Mouse (Mus musculus): ENCODE measurements around the gene Klhl29. TPM values are rescaled to one million over a fixed set of nuclear protein-coding genes. Genes with fewer than 3 reads are reported as not detected.
A peak's percentile ranks its signal among the peaks of the same experiment; 100 is the strongest.

Gene Klhl29
- total and polyA plus RNA-seq, 2 experiments from 2014 or later: 3.0 to 16.7 TPM

DNA sequence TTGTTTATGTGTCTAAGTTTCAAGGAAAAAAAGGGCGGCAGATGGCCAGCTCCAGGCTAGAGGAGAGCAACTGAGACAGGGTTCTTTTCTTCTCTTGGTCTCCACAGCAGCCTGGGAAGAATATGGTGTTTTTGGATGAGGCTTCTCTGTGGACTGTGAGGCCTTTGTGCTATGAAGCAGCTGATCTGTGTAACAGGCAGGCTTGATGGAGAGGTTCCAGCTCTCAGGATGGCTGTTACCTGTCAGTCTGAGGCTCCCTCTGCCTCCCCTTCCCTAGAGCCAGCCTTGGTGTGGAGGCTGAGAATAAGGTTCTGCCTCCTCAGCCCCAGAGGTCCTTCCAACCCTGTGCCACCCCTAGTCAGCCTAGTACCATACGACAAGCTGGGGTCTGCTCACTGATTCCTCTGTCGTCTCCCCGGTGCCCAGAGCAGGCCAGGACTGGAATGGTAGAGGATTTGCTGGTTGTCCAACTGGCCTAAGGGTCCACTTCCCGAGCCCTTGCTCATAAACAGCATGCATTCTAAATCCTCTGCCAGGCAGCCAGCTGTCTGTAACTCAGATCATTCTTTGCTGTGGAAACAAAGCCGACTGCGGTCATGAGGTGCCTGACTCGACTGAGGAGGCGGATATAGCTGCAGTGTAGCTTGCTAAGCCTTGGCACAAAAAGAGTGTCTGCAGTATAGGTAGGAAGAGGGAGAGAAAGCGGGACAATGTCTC lies 122.0 kb downstream of the Klhl29 start:
- no peak for TF ChIP-seq CTCF (IDR thresholded peaks at IDR 0.05; ENCODE audit: low read depth)
- no peak overlapping the region for H3K4me3 ChIP-seq (ENCODE audit: low read length)
- 31% methylated on average over 10 of the region's 10 CpGs for WGBS
- no peak overlapping the region for H3K4me2 ChIP-seq (ENCODE audit: low read depth, low read length)
- H3K9me3 ChIP-seq (ENCODE audit: low read length): no peaks in the 10 kb centered on the region
- H3K4me1 ChIP-seq (ENCODE audit: insufficient read depth, low read length): peaks cover 29% of the 10 kb centered on the region; the same call in 1 of the 2 replicates
- no peak overlapping the region for H3K9ac ChIP-seq (replicated peaks; ENCODE audit: low read length)
- ATAC-seq (peak; percentile 79), DNase-seq (ENCODE audit: low spot score) (peak; percentile 63)
- no peaks in the 10 kb centered on the region for H3K27me3 ChIP-seq (ENCODE audit: insufficient read depth, low read length)
- H3K27ac ChIP-seq: peak overlapping the region; percentile 43; the same call in 1 of the 2 replicates
- H3K36me3 ChIP-seq (ENCODE audit: insufficient read depth, low read length): no peaks in the 10 kb centered on the region

GRCm38 (mm10) chr12:5252569-5252968 lies 122.9 kb downstream of the Klhl29 start:
- no peak overlapping the region for H3K9ac ChIP-seq (replicated peaks; ENCODE audit: low read length)
- ATAC-seq (no peak), DNase-seq (ENCODE audit: low spot score) (no peak)
- H3K4me2 ChIP-seq (ENCODE audit: low read depth, low read length): no peak overlapping the region
- H3K27ac ChIP-seq: no peak overlapping the region
- H3K4me1 ChIP-seq (ENCODE audit: insufficient read depth, low read length): peaks cover 31% of the 10 kb centered on the region; the same call in 1 of the 2 replicates
- WGBS: 66% methylated on average over 2 of the region's 2 CpGs
- no peaks in the 10 kb centered on the region for H3K27me3 ChIP-seq (ENCODE audit: insufficient read depth, low read length)
- H3K4me3 ChIP-seq (ENCODE audit: low read length): no peak overlapping the region
- no peaks in the 10 kb centered on the region for H3K9me3 ChIP-seq (ENCODE audit: low read length)
- H3K36me3 ChIP-seq (ENCODE audit: insufficient read depth, low read length): no peaks in the 10 kb centered on the region
- TF ChIP-seq CTCF (IDR thresholded peaks at IDR 0.05; ENCODE audit: low read depth): no peak

DNA sequence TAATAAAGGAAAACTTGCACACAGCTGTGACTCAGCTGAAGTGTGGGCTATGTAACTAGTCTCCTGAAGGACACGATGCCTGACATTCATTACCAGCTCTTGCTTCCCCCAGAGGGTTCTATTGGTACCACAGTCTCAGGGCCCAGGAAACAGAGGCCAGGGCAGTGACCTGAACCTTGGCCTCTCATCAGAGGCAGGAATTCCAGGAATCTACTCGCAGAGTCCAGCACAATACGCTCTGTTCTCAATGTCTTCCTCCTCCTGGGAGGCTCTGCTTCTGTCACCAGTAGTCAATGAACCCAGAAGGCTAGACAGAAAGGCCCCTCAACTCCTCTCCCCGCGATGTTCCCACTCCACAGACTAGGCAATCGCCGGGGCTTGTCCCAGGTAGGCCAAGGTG lies 125.4 kb downstream of the Klhl29 start:
- ATAC-seq (no peak), DNase-seq (ENCODE audit: low spot score) (no peak)
- H3K9me3 ChIP-seq (ENCODE audit: low read length): no peaks in the 10 kb centered on the region
- no peak overlapping the region for H3K4me2 ChIP-seq (ENCODE audit: low read depth, low read length)
- no peaks in the 10 kb centered on the region for H3K36me3 ChIP-seq (ENCODE audit: insufficient read depth, low read length)
- H3K4me1 ChIP-seq (ENCODE audit: insufficient read depth, low read length): peaks cover 33% of the 10 kb centered on the region
- no peaks in the 10 kb centered on the region for H3K27me3 ChIP-seq (ENCODE audit: insufficient read depth, low read length)
- WGBS: 41% methylated on average over 7 of the region's 7 CpGs
- TF ChIP-seq CTCF (IDR thresholded peaks at IDR 0.05; ENCODE audit: low read depth): peak; percentile 37
- H3K9ac ChIP-seq (replicated peaks; ENCODE audit: low read length): no peak overlapping the region
- no peak overlapping the region for H3K27ac ChIP-seq
- no peak overlapping the region for H3K4me3 ChIP-seq (ENCODE audit: low read length)

DNA sequence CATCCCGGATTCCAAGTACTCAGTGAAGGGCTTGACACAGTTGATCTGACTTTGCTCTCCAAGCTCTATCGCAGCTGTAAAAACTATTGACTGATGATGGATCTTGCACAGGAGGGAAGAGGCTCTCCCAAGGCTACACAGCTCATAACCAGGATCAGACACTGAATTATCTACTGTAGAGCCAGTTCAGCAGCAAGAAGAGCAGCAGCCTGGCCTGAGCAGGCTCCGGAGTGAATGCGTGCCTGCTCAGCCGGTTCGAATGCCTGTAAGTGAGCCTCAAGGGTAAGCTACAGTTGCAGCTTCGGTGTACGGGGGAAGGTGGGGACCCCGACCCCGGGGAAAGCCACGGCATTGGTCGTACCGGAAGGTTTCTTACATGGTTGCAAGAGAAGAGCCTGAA lies 126.4 kb downstream of the Klhl29 start:
- ATAC-seq: no peak
- Histone ChIP-seq H3K27me3 (ENCODE audit: insufficient read depth, low read length) (no peaks in the 10 kb centered on the region), H3K9ac (replicated peaks; ENCODE audit: low read length) (no peak overlapping the region), H3K36me3 (ENCODE audit: insufficient read depth, low read length) (no peaks in the 10 kb centered on the region), H3K4me1 (ENCODE audit: insufficient read depth, low read length) (peaks cover 29% of the 10 kb centered on the region), H3K4me3 (ENCODE audit: low read length) (no peak overlapping the region), H3K27ac (no peak overlapping the region), H3K4me2 (ENCODE audit: low read depth, low read length) (no peak overlapping the region), H3K9me3 (ENCODE audit: low read length) (no peaks in the 10 kb centered on the region)
- 89% methylated on average over 13 of the region's 13 CpGs for WGBS
- TF ChIP-seq CTCF (IDR thresholded peaks at IDR 0.05; ENCODE audit: low read depth): no peak
- DNase-seq (ENCODE audit: low spot score): no peak

DNA sequence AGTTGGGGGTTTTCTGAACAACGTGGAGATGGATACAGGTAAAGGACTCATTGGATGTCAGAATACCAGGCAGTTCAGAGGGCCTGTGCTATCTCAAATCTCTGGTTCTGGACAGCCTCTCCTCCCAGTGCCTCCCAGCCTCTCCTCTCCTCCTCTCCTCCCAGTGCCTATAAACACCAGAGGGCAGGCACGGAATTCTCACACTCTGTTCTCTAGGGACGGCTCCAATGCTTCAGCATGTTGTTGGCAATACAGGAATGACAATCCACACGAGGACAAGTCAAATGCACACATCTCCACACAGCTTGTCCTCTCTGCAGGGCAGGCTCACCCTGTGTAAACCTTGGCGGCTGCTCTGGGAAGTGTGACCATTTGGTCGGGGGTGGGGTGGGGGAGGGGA lies 128.0 kb downstream of the Klhl29 start:
- peak overlapping the region; percentile 13; the same call in 1 of the 2 replicates for H3K27ac ChIP-seq
- no peaks in the 10 kb centered on the region for H3K9me3 ChIP-seq (ENCODE audit: low read length)
- WGBS: 44% methylated on average over 6 of the region's 6 CpGs
- H3K4me3 ChIP-seq (ENCODE audit: low read length): no peak overlapping the region
- peaks cover 27% of the 10 kb centered on the region for H3K4me1 ChIP-seq (ENCODE audit: insufficient read depth, low read length)
- no peak overlapping the region for H3K4me2 ChIP-seq (ENCODE audit: low read depth, low read length)
- DNase-seq (ENCODE audit: low spot score) (peak; percentile 48), ATAC-seq (no peak)
- no peaks in the 10 kb centered on the region for H3K27me3 ChIP-seq (ENCODE audit: insufficient read depth, low read length)
- H3K36me3 ChIP-seq (ENCODE audit: insufficient read depth, low read length): no peaks in the 10 kb centered on the region
- peak; percentile 29; the same call in 1 of the 2 replicates for TF ChIP-seq CTCF (IDR thresholded peaks at IDR 0.05; ENCODE audit: low read depth)
- no peak overlapping the region for H3K9ac ChIP-seq (replicated peaks; ENCODE audit: low read length)

DNA sequence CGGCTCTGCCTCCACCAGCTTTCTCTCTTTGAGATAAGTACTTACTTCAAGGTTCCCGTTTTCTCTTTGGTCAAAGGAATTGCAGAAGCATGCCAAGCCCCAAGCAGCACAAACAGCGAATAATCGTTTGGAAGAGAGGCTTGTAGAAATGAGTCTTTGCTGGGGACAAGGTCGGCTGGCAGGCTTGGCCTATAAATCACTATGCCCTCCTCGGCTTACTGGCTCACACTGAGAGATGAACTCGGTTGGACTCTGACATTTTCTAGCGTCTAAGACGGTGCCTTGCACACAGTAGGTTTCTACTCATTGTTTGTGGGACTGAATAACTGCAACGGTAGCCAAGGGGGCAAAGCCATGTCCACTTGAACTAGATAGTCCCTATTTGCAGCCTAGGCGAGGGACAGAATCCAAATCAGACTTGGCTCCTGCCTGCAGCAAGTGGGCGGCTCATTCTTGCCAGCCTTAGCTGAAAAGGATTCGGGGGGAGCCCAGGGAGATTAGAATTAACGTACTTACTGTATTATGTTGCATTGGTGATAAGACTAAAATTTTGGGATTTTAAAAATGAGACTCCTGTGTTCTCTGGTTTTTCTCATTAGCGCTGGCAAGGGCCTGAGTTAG lies 128.7 kb downstream of the Klhl29 start:
- no peak overlapping the region; the same call in 1 of the 2 replicates for H3K9ac ChIP-seq (replicated peaks; ENCODE audit: low read length)
- no peaks in the 10 kb centered on the region for H3K27me3 ChIP-seq (ENCODE audit: insufficient read depth, low read length)
- no peak for TF ChIP-seq CTCF (IDR thresholded peaks at IDR 0.05; ENCODE audit: low read depth)
- 44% methylated on average over 15 of the region's 15 CpGs for WGBS
- H3K27ac ChIP-seq: peak overlapping the region; percentile 48; the same call in 1 of the 2 replicates
- DNase-seq (ENCODE audit: low spot score): peak; percentile 37
- peaks cover 27% of the 10 kb centered on the region for H3K4me1 ChIP-seq (ENCODE audit: insufficient read depth, low read length)
- H3K4me3 ChIP-seq (ENCODE audit: low read length): no peak overlapping the region
- no peaks in the 10 kb centered on the region for H3K9me3 ChIP-seq (ENCODE audit: low read length)
- H3K36me3 ChIP-seq (ENCODE audit: insufficient read depth, low read length): no peaks in the 10 kb centered on the region
- H3K4me2 ChIP-seq (ENCODE audit: low read depth, low read length): no peak overlapping the region
- no peak for ATAC-seq

Data from hindbrain, postnatal 0 days (tissue).